11 mouse cellular contexts compared by ENCODE assay signal in the genomic region with DNA sequence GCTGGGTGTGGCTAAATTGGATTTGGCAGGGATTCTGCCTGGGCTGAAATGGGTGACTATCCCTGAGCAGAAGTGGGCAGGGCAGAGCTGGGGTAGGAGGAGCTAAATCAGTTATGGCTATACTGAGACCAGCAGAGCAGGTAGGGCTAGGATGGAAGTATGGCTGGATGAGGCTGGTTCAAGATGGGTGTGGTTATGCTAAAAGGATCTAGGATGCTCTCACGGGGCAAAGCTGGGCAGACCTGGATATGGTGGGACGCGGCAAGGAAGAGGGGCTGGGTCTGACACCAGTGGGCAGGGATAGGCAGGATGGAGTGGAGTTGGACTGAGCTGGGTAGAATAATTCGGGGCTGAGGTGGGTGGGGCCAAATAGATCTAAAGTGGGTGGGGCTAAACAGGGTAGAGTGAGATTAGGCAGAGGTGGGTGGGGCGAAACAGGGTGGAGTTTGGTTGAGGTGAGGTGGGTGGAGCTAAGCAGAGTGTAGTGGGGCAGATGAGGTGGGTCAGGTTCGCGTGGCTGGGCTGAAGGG. TPM values are rescaled to one million over a fixed set of nuclear protein-coding genes. Genes with fewer than 3 reads are reported as not detected.
DNase-seq lines count a peak whose midpoint lies in the region; ATAC-seq lines count a peak whose summit lies in the region.
"Had no signal": no experiment of that assay in that cellular context is flagged by ENCODE, and none has a peak within 500 bp of the region (broad histone marks: within the 10 kb centered on the region; RNA-seq: fewer than 3 reads in every experiment).

No protein-coding gene starts in this region.

- no peak overlapping the region for H3K27ac ChIP-seq in heart, embryonic 15.5 days
- no peak overlapping the region for H3K27ac ChIP-seq in midbrain, embryonic 13.5 days
- no peak overlapping the region for H3K27ac ChIP-seq in midbrain, embryonic 14.5 days (replicated peaks; ENCODE audit: low read depth, low read length)
- no peak overlapping the region for H3K27ac ChIP-seq in intestine, embryonic 16.5 days (ENCODE audit: low read length)
- H3K27ac ChIP-seq: layer of hippocampus, adult 2 months had no signal

- no peak for DNase-seq in heart, adult 8-10 months (ENCODE audit: low spot score)
- DNase-seq in midbrain, embryonic 14.5 days, result no peak
- DNase-seq in cerebellum, postnatal 36 days, result no peak
- DNase-seq in adrenal gland, postnatal 4 days (ENCODE audit: low spot score in 2 of 2), result no peak
- DNase-seq: gastrocnemius, postnatal 14 days had no signal

- no peaks in the 10 kb centered on the region for H3K9me3 ChIP-seq in heart, embryonic 15.5 days (replicated peaks)
- no peaks in the 10 kb centered on the region for H3K9me3 ChIP-seq in midbrain, embryonic 13.5 days
- H3K9me3 ChIP-seq in midbrain, embryonic 14.5 days (ENCODE audit: control insufficient read depth, low read length), result no peaks in the 10 kb centered on the region
- H3K9me3 ChIP-seq in intestine, embryonic 16.5 days (ENCODE audit: control insufficient read depth, low read length), result no peaks in the 10 kb centered on the region

- H3K4me2 ChIP-seq in heart, embryonic 15.5 days, result no peak overlapping the region
- H3K4me2 ChIP-seq in midbrain, embryonic 13.5 days (replicated peaks), result no peak overlapping the region
- H3K4me2 ChIP-seq in midbrain, embryonic 14.5 days (ENCODE audit: low read length), result no peak overlapping the region
- no peak overlapping the region for H3K4me2 ChIP-seq in intestine, embryonic 16.5 days (ENCODE audit: low read depth, low read length)

- peaks cover 15% of the 10 kb centered on the region for H3K4me1 ChIP-seq in heart, embryonic 15.5 days (replicated peaks)
- no peaks in the 10 kb centered on the region for H3K4me1 ChIP-seq in midbrain, embryonic 13.5 days (replicated peaks)
- H3K4me1 ChIP-seq in midbrain, embryonic 14.5 days (ENCODE audit: control insufficient read depth, insufficient read depth, low read length), result no peaks in the 10 kb centered on the region
- H3K4me1 ChIP-seq in intestine, embryonic 16.5 days (ENCODE audit: control insufficient read depth, insufficient read depth, low read length), result 0 out of 2 replicates have a peak, but pooled peaks cover 6% of the 10 kb centered on the region

- 90% methylated on average over 7 of the region's 7 CpGs for WGBS in heart, embryonic 15.5 days
- WGBS in midbrain, embryonic 13.5 days, result 91% methylated on average over 7 of the region's 7 CpGs
- WGBS in midbrain, embryonic 14.5 days, result 91% methylated on average over 7 of the region's 7 CpGs
- 86% methylated on average over 7 of the region's 7 CpGs for WGBS in intestine, embryonic 16.5 days

- ATAC-seq in heart, embryonic 15.5 days (replicated peaks; ENCODE audit: insufficient number of reproducible peaks, insufficient read depth, low FRiP score, low read depth), result peak; percentile 32
- 0 out of 2 replicates have a peak, but pooled peaks have one; percentile 27 for ATAC-seq in midbrain, embryonic 13.5 days
- no peak for ATAC-seq in midbrain, embryonic 14.5 days (ENCODE audit: low FRiP score, low TSS enrichment)
- peak; percentile 63 for ATAC-seq in intestine, embryonic 16.5 days
- peak; percentile 55 for ATAC-seq in megakaryocyte-erythroid progenitor cell, adult 5-6 weeks (replicated peaks; ENCODE audit: low FRiP score, low TSS enrichment, poor library complexity, severe bottlenecking)
- ATAC-seq: activated CD4-positive, CD25-positive, alpha-beta regulatory T cell, adult 4 months had no signal

- H3K36me3 ChIP-seq in heart, embryonic 15.5 days, result peaks cover 73% of the 10 kb centered on the region
- H3K36me3 ChIP-seq in midbrain, embryonic 13.5 days, result peaks cover 94% of the 10 kb centered on the region
- peaks cover 89% of the 10 kb centered on the region for H3K36me3 ChIP-seq in midbrain, embryonic 14.5 days (ENCODE audit: control insufficient read depth, insufficient read depth, low read length)
- H3K36me3 ChIP-seq in intestine, embryonic 16.5 days (ENCODE audit: control insufficient read depth, insufficient read depth, low read length), result peaks cover 53% of the 10 kb centered on the region

- H3K4me3 ChIP-seq in heart, embryonic 15.5 days, result no peak overlapping the region
- no peak overlapping the region for H3K4me3 ChIP-seq in midbrain, embryonic 13.5 days (replicated peaks)
- H3K4me3 ChIP-seq in midbrain, embryonic 14.5 days (replicated peaks; ENCODE audit: low read depth, low read length), result no peak overlapping the region
- H3K4me3 ChIP-seq in intestine, embryonic 16.5 days (ENCODE audit: low read length), result no peak overlapping the region
- H3K4me3 ChIP-seq: layer of hippocampus, adult 2 months had no signal

- H3K9ac ChIP-seq in heart, embryonic 15.5 days, result no peak overlapping the region
- no peak overlapping the region for H3K9ac ChIP-seq in midbrain, embryonic 13.5 days (replicated peaks)
- no peak overlapping the region for H3K9ac ChIP-seq in midbrain, embryonic 14.5 days (replicated peaks; ENCODE audit: low read length)
- H3K9ac ChIP-seq in intestine, embryonic 16.5 days (ENCODE audit: low read depth, low read length), result no peak overlapping the region

- no peaks in the 10 kb centered on the region for H3K27me3 ChIP-seq in heart, embryonic 15.5 days
- no peaks in the 10 kb centered on the region for H3K27me3 ChIP-seq in midbrain, embryonic 13.5 days
- H3K27me3 ChIP-seq in midbrain, embryonic 14.5 days (ENCODE audit: control insufficient read depth, insufficient read depth, low read length), result no peaks in the 10 kb centered on the region
- H3K27me3 ChIP-seq in intestine, embryonic 16.5 days (replicated peaks; ENCODE audit: control insufficient read depth, insufficient read depth, low read length), result no peaks in the 10 kb centered on the region

RNA-seq across cellular contexts. Expression of a gene that starts 46.1 kb away (rescaled TPM):
- polyA plus RNA-seq in heart, embryonic 15.5 days (2015; fragmentation: Nextera tagmentation; extraction: Ambion mirVana), result 47.3 and 57.5 TPM in 2 replicates
- total RNA-seq in heart, adult 8-10 months (2022), result 10 to 100 TPM; 20.9 to 28.3 (median 24.5) TPM
- 89.6 and 96.6 TPM in 2 replicates for polyA plus RNA-seq in midbrain, embryonic 13.5 days (2015; fragmentation: Nextera tagmentation; extraction: Ambion mirVana)
- polyA plus RNA-seq in midbrain, embryonic 14.5 days (2014; fragmentation: Nextera tagmentation; extraction: Ambion mirVana), result 75.1 and 75.5 TPM in 2 replicates
- 66.5 and 66.6 TPM in 2 replicates for polyA plus RNA-seq in intestine, embryonic 16.5 days (2015; fragmentation: Nextera tagmentation; extraction: Ambion mirVana)
- total RNA-seq in megakaryocyte-erythroid progenitor cell, adult 5-6 weeks (2014; fragmentation: Nextera tagmentation), result 17.7 and 23.1 TPM in 2 replicates
- total RNA-seq in megakaryocyte-erythroid progenitor cell, adult 5-6 weeks (2017), result 5.5 and 11.8 TPM in 2 replicates
- 100 to 1,000 TPM in 1 of 2 experiments, 10 to 100 TPM in 1; 93.5 to 104 TPM for total RNA-seq in adrenal gland, postnatal 4 days (2021)
